Mouse (Mus musculus) megakaryocyte, adult 5-6 weeks (primary cell): ENCODE data around the gene Ptx4. TPM values are rescaled to one million over a fixed set of nuclear protein-coding genes. Genes with fewer than 3 reads are reported as not detected.

Source experiments
- ATAC-seq: 2 replicates; pipeline ENCODE4 v1.8.0; 2016; ENCODE audit warnings: mild to moderate bottlenecking, inconsistent platforms; ENCODE audit not compliant: poor library complexity, severe bottlenecking
- total RNA-seq, 2 experiments: library from RNA; stranded (forward) in 1 of 2; stranded (reverse) in 1 of 2; fragments of 153-499, 151-499 nt in 1 of 2; fragments of 221-1000, 200-1000 nt in 1 of 2; gene quantifications; 2 replicates each; pipeline versions ENCODE4 v1.2.3 to v1.2.4; 2015 to 2017

Ptx4 gene
- total RNA-seq (2015) (not detected in 2 replicates), total RNA-seq (2017) (not detected in 2 replicates)

GRCm38 (mm10) chr17:25120406-25120805 is at the start of gene Ptx4:
Gene Ptx4, plus strand, starts transcription at chr17:25120760.
- no peak for ATAC-seq

GRCm38 (mm10) chr17:25076906-25077305 is 43.7 kb upstream of the Ptx4 start:
- no peak for ATAC-seq

DNA sequence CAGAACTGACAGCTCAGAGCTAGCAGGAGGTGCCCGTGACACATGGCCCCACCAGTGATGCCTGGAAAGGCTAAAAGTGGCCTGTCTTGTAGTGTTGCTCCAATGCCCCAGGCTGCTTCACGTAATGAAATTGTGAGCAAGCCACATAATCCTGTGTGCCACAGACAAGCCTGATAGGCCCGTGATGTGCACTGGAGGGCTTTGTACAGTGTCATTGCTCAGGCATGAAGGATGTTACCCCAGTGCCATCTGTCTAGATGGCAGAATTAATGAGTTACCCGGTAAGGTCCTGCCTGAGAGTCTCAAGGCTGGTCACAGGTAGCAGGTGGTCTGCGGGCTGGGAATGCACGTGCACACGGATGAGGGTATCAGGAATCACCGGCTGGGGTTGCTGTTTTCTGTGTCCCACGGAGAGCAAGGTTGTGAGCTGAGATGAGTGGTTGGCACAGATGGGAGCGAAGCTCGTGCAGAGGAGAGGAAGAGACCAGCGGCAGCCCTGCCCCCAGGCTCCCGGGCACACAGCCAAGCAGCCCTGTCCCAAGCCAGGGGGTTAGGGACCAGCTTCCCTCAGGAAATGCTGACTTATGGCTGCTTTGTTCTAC is 42.7 kb upstream of the Ptx4 start:
- no peak for ATAC-seq

DNA sequence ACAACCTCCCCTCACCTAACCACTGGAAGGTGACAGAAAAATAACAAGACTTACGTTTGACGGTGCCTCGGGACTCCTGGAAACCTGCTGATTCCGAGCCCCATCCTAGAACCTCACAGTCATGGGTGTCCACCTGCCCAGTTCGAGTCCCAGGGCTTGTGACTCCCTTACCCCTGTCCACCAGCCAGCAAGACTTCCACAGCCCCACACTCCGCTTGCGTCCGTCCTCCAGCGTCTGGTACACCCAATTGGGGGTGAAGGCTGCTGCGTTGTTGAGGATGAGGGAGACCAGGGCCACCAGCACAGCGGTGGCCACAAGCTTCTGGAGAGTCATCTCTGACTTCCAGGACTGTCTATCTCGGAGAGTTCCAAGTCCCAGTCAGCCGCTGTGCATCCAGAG is 40.4 kb upstream of the Ptx4 start:
- no peak for ATAC-seq

GRCm38 (mm10) chr17:25080960-25081381 is 39.6 kb upstream of the Ptx4 start:
- ATAC-seq: no peak

DNA sequence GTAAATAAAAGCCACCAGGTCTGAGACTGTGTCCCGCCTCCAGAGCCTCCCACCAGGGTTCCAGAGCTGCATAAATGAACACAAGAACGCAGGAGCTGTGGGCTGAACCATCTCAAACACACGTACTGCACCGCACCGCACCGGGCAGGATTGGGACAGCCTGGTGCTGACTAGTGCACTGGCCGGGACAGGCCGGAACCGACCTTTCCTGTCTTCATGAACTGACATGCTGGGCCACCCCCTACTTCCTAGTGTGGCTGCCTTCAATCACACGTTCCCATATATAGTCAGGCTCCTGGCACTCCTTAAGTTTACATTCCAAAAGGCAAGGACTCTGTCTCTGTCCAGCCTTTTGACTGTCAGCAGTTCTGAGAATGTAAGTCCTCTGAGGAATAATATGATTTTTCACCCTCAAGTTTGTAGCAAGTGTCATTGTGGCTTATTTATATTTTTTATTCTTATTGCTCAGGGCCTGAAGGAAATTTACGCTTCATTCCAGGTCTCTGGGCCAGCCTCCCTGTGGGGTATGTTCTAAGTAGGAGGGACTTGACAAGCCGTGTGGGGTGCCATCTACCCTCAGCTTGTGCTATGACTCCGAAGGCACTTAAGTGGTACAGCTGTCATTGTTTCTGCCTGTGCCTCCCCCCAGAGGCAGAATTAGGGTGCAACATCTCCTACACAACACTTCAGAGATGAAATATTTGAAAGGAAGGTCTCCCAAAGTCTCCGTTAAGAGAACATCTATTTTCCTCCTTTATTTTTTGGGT is 38.3 kb upstream of the Ptx4 start:
- no peak for ATAC-seq

GRCm38 (mm10) chr17:25082887-25083286 is 37.7 kb upstream of the Ptx4 start:
- no peak for ATAC-seq

DNA sequence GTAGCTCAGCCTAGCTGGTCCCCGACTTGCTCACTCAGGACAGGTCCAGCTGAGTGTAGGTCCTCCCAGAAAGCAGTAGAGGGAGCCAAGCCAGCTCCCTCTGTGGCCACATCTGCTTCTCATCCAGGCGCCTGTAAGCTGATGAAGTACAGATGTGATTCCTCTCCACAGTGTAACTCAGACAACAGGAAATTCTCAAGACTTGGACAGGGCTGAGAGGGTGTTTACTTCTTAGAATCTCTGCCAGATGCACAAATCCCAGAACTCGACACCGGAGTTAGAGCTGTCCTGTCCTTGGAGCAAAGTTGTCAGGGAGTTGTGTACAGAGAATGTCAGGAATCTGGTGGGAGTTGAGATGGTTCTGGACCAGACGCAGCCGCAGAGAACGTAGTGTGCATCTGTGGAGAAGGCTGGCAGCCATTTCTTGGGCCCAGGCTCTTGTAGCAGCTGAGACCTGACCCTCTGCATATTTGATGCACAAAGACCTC is 37.1 kb upstream of the Ptx4 start, which contains the start of gene Tmem204:
TSS of gene Tmem204 (minus strand) at position 148 of the 488 bp plus-strand sequence.
- ATAC-seq: no peak

- ATAC-seq: no peak
Measured at GRCm38 (mm10) chr17:25084835-25085385, 35.6 kb upstream of the Ptx4 start.

DNA sequence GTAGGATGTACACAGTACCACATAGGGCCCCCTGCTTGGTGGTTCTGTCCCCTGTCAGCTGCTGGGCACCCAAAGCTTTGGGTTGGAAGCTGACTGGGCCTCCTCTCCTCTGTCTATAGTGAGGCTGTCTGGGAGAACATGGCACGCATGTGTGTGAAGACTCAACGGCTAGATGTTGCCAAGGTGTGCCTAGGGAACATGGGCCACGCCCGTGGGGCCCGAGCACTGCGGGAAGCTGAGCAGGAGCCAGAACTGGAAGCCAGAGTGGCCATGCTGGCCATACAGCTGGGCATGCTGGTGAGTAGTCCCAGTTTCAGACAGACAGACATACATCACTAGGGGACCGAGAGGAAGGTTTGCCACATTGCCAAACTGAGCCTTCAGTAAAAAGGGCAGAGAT is 33.8 kb upstream of the Ptx4 start:
- ATAC-seq: no peak

DNA sequence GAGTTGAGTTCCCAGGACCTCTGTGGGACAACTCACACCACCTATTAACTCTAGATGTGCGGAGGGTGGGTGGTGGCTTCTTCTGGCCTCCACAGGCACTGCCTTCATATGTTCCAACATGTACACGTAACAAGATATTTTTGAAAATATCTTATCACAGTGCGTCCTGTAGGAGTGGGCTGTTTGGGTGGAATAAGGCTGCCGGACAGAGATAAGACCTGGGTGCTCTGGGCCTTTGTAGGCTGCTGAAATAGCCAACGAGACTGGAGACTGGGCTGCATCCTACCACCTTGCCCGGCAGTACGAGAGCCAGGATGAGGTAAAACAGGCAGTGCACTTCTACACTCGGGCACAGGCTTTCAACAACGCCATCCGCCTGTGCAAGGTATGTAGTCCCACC is 31.4 kb upstream of the Ptx4 start:
- ATAC-seq: no peak

- ATAC-seq: no peak
Measured at GRCm38 (mm10) chr17:25090450-25090849, 30.1 kb upstream of the Ptx4 start.

- ATAC-seq: no peak
Measured at GRCm38 (mm10) chr17:25096221-25096620, 24.3 kb upstream of the Ptx4 start.

GRCm38 (mm10) chr17:25100052-25100451 is 20.5 kb upstream of the Ptx4 start:
- no peak for ATAC-seq

- ATAC-seq: no peak
Measured at GRCm38 (mm10) chr17:25101338-25101737, 19.2 kb upstream of the Ptx4 start.

DNA sequence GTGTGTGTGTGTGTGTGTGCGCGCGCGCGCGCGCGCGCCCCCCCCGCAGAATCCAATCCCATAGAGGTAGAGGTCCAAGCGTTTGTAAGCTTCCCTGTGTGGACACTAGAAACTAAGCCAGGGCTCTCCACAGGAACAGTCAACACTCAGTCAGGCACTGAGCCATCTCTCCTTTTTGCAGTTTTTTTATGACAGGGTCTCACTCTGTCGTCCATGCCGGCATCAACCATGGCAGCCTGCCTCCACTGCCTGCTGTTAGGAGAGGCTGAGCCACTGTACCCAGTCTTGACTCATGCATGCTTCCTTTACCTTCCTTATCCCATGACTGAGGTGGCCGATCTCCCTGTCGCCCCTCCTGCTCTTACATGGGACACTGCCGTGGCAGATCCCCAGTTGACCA is 12.8 kb upstream of the Ptx4 start:
- ATAC-seq: no peak

- ATAC-seq: no peak
Measured at GRCm38 (mm10) chr17:25109578-25109977, 11.0 kb upstream of the Ptx4 start.

DNA sequence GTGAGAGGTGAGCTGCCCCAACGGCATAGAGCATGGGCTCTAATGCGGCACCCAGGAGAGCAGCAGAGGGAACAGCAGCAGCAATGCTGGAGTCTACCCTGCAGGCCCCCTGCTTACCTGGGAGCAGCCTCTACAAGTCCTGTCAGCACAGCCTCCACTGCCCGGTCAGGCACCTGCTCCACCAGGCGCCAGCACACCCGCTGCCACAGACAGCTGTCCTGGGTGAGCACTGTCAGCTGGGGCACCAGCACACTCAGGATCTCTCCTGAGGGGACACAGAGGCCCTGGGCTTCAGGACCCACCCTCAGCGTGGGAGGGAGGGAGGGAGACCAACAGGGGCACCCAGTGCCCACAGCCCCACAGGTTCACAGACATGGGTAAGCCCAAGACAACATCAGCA is 10.0 kb upstream of the Ptx4 start:
- no peak for ATAC-seq

GRCm38 (mm10) chr17:25111220-25111619 is 9.3 kb upstream of the Ptx4 start:
- ATAC-seq: no peak

GRCm38 (mm10) chr17:25111739-25112422 is 8.7 kb upstream of the Ptx4 start:
- ATAC-seq: no peak

GRCm38 (mm10) chr17:25112423-25112810 is 8.1 kb upstream of the Ptx4 start:
- no peak for ATAC-seq
